Mouse (Mus musculus) erythroblast, adult 5-6 weeks (primary cell): ENCODE data around the gene Fbxw11. TPM values are rescaled to one million over a fixed set of nuclear protein-coding genes. Genes with fewer than 3 reads are reported as not detected.

ENCODE experiments used
- total RNA-seq, 2 experiments: library from RNA; stranded (forward) in 1 of 2; stranded (reverse) in 1 of 2; fragments of 150-400 nt in 1 of 2; fragments of 200-764, 138-1000 nt in 1 of 2; gene quantifications; 2 replicates each; pipeline versions ENCODE4 v1.2.3 to v1.2.4; 2015 to 2017; ENCODE audit warnings: low replicate concordance in 2 of 2

Fbxw11 gene
- total RNA-seq, 2 experiments from 2014 or later: 11.7 to 12.9 TPM

Other genes with a start within 250 kb of the Fbxw11 start
- gene Ubtd2, start 187.4 kb upstream of the Fbxw11 start, total RNA-seq (2015; ENCODE audit: low replicate concordance): 0.58 and 1.3 TPM in 2 replicates
- not detected in 2 replicates for gene Ubtd2, start 187.4 kb upstream of the Fbxw11 start, total RNA-seq (2017; ENCODE audit: low replicate concordance)
- gene Efcab9, start 110.6 kb upstream of the Fbxw11 start, total RNA-seq (2015; ENCODE audit: low replicate concordance): not detected in 2 replicates
- not detected in 2 replicates for gene Efcab9, start 110.6 kb upstream of the Fbxw11 start, total RNA-seq (2017; ENCODE audit: low replicate concordance)
- 11.5 and 18.3 TPM in 2 replicates for gene Stk10, start 109.4 kb upstream of the Fbxw11 start, total RNA-seq (2015; ENCODE audit: low replicate concordance)
- 9.9 and 19.2 TPM in 2 replicates for gene Stk10, start 109.4 kb upstream of the Fbxw11 start, total RNA-seq (2017; ENCODE audit: low replicate concordance)
- not detected in 2 replicates for gene Smim23, start 181.9 kb downstream of the Fbxw11 start, total RNA-seq (2015; ENCODE audit: low replicate concordance)
- not detected in 2 replicates for gene Smim23, start 181.9 kb downstream of the Fbxw11 start, total RNA-seq (2017; ENCODE audit: low replicate concordance)